Mouse (Mus musculus) 416B (cell line): ENCODE data around the gene Egf.
"Not testable (repeated sequence)": the region's sequence is repeated elsewhere in the genome, so short reads cannot be mapped to it uniquely, and the experiment has no call there.

Experiments
- DNase-seq: peaks from one replicate; pipeline ENCODE4 v3.0.0; 2011; ENCODE audit warnings: low read depth

The Egf gene

DNA sequence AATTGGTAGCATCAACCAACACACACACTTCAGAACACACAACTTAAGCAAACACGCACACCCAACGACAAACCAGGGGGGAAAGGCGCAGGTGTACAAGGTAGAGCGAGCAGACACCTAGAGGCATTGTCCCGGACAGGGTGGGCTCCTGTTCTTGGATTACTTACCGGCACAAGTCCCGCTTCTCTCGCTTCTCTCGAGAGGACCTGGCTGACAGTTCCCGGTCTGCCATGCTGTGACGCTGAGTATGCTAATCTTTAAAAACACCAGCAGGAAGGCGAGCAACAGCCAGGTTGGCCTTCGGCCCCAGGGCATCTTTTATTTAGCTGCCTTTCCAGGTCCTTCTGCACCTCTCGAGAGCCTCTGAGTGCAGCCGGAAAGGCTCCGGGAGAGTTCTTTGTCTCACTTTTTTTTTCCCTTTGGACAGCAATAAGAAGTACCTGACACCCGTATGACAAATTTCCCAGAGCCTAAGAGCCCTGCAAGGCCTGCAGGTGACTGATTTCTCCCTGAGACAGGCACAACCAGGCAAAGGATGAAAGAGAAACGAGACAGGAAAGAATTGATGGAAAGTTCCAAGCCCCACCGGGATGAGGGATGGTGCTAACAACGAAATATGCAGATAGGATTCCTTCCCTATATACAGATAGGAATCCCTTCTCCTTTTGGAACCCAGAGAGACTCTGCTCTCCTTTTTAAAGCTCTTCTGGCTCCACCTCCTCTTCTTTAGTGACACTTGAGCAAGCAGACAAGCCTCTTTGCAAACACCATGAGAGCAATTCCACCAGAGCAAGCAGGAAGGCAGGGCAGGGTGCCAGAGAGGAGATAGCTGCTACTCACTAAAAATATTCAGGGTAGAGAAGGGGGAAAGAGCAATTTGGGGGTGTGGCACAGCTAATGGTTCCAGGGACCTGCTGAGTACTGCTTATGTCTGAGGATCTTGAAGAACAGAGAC lies at the start of gene Egf:
Gene Egf (minus strand): TSS at position 667 of the 955 bp plus-strand sequence.
- DNase-seq, result no peak

DNA sequence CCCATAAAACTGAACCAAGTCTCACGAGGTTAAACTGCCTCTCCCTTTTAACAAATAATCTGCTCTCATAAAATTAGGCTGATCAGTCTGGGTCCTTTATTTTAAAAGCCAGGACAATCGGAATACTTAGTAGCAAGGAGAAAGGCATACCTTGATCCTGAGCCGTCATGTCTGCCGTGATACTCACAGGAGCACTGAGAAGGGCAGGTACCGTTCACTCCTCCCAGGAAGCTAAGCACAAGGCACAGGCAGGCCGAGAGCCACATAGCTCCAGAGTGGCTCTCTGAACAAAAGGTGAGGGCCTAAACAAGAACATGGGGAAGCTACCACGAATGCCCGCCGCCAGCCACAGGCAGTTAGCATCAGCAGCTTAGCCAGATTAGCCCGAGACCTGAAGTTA lies 48.6 kb upstream of the Egf start, which contains the start of gene Lrit3:
Gene Lrit3 (minus strand): TSS at position 266 of the 400 bp plus-strand sequence.
- no peak for DNase-seq

DNA sequence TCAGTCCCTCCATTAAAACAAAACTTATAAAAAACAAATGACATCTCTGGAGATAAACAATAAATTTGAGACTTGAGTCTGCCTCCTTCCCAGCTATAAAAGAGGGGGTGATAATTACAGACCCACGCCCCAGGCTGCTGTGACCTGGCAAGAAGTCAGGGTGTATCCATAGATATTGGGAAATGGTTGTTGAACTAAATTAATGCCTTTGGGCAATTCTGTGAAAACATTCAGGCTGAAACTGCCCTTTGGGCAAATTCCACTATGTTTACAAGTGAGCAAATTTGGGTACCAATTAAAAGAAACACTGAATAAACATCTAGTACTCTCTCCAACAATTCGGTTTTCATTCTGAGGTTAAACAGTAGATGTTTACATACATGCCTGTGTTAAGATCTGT lies 43.9 kb upstream of the Egf start:
- no peak for DNase-seq

DNA sequence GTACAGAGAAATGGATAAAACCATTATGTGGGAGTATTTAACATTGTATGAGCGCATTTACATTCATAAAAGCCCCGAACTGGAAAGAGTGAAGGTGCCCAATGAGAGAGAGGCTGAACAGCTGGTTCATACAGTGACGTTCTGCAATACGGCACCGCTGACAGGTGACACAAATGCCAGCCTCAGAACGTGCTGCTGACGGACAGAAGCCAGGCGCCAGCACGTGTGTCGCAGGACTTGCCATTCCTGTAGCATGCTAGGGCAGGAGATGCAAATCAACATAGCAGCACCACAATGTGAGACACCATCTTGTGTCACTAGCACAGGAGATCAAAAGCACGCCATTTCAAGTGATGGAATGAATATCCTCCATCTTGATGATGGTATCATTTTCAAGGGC lies 43.4 kb upstream of the Egf start:
- DNase-seq, result no peak

DNA sequence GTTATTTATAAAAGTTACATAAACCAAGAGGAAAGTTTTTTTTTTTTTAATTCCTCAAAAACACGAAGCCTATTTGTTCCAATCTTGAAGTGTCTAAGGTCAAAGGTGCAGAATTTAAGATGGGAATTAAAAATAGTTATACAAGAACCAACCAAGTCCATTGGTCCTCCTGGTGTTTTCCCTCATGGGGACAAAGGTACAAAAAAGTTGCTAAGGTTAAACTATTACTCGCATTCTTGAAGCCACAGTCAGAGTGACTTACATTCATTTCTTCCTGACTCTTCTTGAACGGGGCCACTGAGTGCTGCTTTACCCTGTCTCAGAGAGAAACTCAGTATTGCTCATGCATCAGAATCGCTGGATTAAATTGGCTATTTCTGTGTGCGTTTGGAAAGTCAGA lies 42.2 kb upstream of the Egf start:
- DNase-seq, result no peak

DNA sequence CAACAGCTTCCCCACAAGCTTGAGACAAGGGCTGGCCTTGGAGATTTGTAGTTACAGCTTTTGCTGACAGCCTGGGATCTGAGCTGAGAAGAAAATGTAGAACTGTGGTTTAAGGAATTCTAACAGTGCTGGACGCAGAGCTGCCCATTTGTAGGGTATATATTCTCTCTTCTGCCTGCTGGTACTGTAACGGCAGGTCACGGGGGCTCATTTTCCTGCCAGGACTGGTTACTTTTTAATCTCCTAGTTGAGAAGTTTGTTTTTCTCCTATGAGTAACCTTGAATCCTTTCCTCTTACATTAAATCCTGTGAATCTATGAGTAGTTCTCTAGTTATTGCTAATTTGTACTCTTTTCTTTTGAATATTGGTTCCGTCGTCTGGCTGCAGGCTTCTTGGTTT lies 38.7 kb upstream of the Egf start:
- no peak for DNase-seq

DNA sequence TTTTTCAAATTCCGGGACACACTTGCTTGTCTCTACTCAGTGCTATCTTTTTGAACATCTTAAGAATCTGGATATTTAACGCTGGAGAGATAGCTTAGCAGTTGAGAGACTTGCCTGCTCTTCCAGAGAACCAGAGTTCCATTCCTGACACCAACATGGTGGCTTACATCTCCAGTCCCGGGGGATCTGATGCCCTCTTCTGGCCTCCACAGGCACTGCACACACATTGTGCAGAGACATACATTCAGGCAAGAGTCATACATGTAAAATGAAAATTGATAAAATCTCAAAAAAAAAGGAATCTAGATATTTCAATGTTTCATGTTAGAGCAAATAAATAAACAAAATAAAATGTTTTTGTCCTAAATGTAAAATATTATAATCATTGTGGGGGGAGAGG lies 27.6 kb upstream of the Egf start:
- DNase-seq, result peak; percentile 4

DNA sequence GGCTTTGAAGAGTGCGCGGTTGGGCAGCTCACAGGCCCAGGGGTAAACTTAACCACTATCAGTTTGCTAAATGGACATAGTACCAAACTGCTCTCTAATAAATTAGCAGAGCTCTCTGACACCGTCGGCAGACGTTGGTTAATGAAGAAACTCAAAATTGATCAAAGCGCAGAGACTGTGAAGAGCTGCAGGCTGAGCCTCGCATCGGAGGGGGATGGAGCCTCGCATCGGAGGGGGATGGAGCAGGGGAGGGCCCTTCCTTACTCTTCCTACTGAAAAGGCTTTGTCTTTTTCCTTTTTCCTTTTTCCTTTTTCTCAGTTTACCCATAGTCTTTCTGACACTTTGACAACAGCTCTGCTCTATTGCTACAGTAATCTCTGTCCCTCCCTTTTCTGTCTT lies 26.3 kb upstream of the Egf start:
- no peak for DNase-seq

DNA sequence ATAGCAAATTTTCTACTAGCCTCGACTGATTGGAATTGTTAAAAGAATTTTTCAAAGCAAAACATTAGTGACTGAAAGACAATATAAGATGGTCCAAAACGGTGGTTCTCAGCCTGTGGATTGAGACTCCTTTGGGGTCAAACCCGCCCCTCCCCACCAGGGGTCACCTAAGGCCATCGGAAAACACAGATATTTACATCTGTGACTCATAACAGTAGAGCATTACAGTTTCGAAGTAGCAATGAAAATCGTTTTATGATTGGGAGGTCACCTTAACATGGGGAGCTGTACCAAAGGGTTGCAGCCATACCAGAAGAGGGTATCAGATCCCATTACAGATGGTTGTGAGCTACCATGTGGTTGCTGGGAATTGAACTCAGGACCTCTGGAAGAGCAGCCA lies 16.1 kb upstream of the Egf start:
- no peak for DNase-seq

DNA sequence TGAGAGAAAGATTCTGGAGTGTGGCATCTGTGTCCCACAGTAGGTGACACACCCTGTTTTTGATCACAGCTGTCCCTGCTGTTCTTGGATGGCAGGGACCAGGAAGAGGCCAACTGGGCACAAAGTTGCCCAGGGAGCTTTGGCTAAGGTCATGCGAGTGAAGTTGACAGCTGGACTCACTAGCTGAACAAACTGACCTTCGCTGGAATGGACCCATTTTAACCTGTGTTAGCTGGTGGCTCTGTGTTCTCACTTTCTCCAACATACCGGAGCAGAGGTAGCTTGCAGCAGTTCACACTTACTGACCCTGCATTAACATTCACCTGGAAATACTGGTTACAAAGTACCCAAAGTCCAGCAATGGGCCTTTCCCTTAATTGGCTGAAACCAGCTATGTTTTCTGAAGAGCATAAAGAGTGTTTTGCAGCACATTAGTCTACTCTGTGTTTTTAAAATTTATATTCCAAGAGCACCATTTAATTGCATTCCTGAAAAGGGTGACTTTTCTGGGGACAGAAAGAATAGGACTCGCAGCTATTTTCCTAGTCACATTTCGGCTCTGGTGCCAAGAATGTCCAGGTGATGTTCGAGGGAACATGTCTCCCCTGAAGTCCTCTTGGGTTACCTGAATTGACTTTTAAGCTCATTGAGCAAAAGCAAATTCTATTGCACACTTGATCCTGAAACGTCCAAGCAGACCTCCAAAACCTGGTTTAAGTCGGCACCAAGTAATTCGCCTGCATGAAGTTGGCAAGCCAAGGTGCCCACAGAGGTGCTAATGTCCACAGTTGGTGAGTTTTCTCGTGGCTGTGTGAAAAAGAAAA lies 12.1 kb upstream of the Egf start:
- no peak for DNase-seq

DNA sequence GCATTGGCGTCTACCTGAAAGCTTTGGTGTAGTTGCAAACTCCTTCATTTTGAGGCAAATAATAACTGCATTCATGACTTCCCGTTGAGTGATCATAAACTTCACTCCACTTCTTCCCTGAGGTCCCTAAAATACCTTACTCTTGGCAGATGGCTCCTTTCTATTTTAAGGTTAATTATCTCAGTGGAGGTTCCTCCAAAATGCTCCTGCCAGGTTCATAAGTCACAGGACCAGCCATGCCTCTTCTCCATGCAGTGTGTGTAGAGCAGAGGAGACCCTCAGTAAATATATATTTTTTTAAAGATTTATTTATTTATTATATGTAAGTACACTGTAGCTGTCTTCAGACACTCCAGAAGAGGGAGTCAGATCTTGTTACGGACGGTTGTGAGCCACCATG lies 11.0 kb upstream of the Egf start:
- no peak for DNase-seq

DNA sequence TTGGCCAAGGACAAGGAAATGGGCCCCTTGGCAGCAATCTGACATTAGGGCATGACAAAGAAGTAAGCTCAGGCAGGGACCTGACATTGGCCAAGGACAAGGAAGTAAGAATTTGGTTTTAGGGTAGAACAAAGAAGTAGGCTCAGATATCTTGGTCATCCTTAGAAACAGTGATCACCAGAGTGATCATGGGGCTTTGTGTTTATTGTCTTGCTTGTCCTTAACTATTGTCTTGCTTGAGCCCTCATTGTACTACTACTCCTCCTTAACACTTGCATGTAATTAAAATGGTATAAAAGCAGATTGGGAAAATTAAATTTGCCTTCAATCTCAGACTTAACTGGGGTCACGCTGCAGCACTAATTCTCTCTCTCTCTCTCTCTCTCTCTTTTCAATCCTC lies 2.5 kb upstream of the Egf start:
- not testable (repeated sequence) for DNase-seq

DNA sequence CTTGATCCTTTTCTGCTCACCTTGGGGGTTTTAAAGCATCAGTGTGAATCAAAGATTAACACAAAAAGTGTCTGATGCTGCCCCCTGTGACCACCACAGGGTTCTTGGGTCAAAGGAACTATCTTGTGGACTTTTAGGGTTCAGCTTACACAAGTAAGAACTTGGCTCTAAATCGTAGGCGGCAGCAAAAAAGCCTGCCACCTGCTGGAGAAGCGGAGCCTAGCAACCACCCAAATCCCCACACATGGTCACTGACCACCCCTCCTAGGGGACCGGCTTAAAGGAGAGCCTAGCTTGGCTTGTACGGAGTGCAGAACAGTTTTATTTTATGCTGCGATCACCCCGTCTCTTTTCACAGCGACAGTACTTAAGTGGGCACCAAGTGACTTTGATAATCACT lies 10.3 kb downstream of the Egf start:
- DNase-seq, result peak; percentile 59

DNA sequence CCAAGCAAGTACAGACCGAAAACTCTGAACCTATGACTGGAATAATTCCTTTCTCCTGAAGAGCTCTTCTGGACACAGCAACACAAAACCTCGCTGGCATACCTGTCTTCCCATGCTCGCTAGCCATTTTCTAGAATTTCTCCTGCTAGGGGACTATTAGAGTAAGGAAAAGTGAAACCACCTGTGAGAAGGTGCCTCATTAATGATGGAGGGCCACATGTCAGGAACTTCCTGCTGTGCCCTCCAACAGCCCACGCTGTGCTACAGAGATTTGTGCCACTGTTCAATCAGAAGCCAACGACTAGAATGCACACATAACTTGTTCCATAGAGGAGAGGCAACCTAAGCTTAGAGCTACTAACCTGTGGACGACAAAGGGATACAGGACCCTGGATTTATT lies 12.3 kb downstream of the Egf start:
- DNase-seq, result no peak

DNA sequence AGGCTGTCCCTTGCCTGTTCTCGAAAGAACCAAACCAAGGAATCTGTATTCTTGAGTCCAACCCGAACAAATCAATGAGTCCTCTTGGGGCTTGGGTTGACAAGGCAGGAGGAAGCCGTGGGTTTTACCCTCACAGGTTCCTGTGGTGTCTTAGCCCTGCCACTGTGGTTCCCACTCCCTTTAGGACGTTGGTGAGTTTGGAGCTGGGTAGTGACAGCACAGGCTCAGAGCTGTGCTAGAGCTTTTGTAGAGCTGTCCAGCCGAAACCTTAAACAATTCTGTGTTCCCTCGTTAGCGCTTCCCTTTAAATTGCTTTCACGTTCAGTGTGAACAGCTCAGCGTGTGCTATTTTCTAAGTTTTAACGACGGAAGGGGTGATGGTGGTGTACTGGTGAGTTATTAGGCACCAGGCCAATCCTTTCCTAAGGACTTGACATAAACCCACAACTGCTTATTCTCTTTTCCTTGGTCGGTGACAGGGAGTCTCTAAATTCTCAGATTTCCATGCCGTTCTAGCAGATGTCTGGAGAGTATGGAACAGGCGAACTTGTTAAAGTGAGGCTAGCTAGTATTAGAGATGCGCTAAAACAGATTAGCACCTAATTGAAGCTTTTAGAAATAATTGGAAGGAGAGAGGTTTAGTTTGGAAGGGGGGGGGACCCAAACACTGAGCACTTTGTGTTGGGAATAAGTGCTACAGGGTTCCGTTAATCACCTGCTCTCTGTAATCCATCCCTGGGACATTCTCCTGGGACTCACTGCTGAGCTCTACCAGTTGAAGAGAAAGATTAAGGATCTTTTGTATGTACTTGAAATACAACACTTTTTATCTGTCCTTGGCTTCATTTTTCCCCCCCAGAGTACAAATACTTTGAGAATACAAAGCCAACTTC lies 16.6 kb downstream of the Egf start:
- DNase-seq, result no peak

DNA sequence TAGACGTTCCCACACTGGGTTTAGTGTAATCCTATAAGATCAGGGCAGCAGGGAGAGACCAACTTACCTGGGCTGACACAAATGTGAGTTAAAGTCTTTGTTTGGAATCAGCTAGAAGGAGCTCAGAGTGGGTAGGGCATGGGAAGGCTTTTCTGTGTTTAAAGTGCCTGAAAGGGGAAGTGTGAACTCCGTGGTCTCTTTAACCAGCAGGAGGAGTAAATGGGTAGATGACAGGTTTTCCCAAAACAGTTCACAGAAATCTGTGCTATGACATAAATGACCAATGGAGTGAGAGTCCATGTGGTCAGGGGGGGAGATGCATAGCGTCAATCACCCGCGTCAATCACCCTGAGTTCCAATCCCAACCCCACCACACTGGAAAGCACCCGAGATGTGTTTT lies 23.5 kb downstream of the Egf start:
- no peak for DNase-seq

DNA sequence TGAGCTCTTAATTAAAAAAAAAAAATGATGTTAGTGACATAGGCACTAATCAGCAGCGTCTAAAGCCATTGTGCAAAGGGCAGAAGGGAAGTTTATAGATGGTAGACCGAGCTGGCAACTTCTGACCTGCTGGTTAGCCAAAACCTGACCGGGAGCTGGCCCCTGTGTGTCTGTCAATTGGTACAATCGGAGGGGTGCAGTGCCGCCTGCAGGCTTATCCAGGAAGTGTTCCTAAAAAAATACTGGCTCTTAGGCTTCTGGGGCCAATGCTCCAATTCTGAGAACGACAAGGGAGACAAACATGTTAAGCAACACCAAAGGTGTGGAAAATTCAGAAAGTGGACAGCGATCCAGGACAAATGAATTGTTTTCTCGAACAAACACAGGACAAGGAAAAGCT lies 24.7 kb downstream of the Egf start:
- DNase-seq, result peak; percentile 57

DNA sequence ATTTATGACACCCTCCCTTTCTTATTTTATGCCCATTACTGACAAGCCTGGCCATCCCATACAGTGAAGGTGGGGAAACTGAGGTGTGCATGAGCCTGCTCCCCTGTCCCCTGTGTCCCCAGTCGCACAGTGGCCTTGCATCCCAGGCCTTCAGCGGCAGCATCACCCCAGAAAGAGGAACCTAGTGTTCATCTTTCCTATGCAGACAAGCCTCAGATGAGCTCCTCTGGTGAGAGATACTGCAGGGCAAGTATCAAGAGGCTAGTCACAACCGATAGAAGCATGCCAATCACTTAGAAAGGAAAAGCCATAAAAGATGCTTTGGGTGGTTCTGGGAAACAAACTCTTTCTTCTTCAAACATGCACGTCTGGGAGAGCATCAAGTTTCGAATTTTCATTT lies 25.2 kb downstream of the Egf start:
- no peak for DNase-seq

DNA sequence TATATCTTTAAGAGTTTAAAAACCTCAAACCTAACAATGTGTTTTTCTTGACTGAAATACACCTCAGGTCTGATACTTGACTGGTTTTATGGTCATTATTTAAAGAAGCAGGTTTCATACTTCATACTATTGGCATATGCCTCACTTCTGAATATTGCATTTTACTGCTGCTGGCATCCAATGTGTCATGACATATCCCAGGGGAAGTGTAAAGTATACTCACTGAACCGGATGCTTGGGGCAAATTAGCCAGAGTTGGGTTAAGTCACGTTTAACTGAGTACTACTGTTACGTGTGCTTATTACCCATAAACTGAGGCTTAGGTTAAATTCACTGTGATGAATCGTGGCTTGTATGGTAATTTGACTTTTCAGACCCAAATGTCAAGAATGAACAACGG lies 29.5 kb downstream of the Egf start:
- no peak for DNase-seq

DNA sequence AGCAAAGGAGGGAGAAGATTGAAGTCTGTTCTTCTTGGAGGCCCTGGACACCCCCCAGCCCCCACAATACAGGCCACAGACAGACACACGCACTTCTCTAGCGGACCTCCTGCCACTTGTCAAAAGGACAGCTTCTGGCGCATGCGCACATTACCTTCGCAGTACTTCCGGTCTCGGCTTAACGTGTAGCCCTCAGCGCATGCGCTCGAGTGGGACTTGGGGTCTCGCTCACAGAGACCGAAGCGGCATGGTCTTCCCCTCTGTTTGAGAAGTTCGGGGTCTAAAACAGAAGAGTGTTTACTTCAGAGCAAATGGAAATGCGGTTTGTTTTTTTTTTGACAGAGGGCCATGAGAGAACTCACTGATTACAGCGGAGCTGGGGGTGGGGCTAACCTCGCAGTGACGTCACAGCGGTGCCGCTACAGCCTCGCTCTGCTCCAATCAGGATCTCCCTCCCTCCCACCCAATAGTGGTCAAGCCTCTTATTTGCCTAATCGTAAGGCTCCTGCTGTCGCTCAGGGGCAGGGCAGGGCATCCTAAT lies 30.1 kb downstream of the Egf start:
- peak; percentile 97 for DNase-seq

DNA sequence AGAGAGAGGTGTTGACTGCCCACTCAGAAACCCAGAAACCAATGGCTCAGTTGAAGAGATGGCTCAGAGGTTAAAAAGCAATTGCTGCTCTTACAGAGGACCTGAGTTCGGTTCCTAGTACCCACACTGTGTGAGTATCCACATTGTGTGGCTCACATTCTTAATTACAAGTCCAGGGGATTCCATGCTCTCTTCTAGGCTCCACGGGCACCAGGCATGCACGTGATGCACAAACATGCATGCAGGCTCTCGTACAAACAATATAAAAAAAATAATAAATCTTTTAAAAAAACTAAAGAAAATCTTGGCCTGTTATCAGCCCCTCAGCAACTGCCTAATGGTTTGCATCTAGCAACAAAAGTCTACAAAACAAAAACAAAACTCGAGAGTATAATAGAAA lies 30.6 kb downstream of the Egf start:
- peak; percentile 35 for DNase-seq

DNA sequence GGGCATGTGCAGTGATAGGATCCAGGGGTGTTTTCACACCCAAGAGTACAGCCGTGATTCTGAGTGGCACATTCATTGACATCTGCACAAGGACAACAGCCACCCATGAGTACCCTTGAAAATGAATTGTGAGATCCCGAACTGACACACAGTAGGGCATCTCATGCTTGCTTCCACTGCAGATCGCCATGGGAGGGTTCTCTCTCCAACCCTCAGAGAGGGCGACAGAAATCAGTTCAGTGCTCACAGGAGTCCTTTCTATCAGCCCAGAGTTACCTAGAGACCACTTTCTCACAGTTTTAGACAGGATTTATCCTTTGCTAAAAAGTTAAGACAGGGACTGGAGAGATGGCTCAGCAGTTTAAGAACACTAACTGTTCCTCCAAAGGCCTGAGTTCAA lies 31.8 kb downstream of the Egf start:
- no peak for DNase-seq
